Mouse (Mus musculus) hindbrain, embryonic 15.5 days (tissue): ENCODE measurements at regions not wholly inside any gene's neighbourhood (a gene's known extent, or its start where the extent isn't known, plus 50 kb on each side); places are given as distances from the start of the nearest gene placed in this dataset.

Experiments
- ATAC-seq: fragments of 200-750 bp; cut with Nextera tagmentation; 2 replicates; pipeline ENCODE4 v1.8.0; 2017; ENCODE audit warnings: low read depth, moderate number of reproducible peaks, moderate TSS enrichment; ENCODE audit not compliant: low FRiP score
- H3K27ac ChIP-seq: fragments of 300-500 bp; sonication (generic); replicated peaks from 2 replicates; pipeline ENCODE4 v1.5.1; 2015; ENCODE audit warnings: mild to moderate bottlenecking, inconsistent platforms
- H3K27me3 ChIP-seq: fragments of 300-500 bp; sonication (generic); 2 replicates; pipeline ENCODE4 v1.6.1; 2015; ENCODE audit warnings: control low read depth, inconsistent platforms
- H3K36me3 ChIP-seq: fragments of 300-500 bp; sonication (generic); 2 replicates; pipeline ENCODE4 v1.6.1; 2015; ENCODE audit warnings: control low read depth, inconsistent platforms
- H3K4me1 ChIP-seq: fragments of 300-500 bp; sonication (generic); replicated peaks from 2 replicates; pipeline ENCODE4 v1.6.1; 2015; ENCODE audit warnings: control low read depth, inconsistent platforms
- H3K4me2 ChIP-seq: fragments of 300-500 bp; sonication (generic); 2 replicates; pipeline ENCODE4 v1.6.1; 2015; ENCODE audit warnings: moderate library complexity, mild to moderate bottlenecking, inconsistent platforms
- H3K4me3 ChIP-seq: fragments of 300-500 bp; sonication (generic); 2 replicates; pipeline ENCODE4 v1.5.1; 2015; ENCODE audit warnings: mild to moderate bottlenecking, inconsistent platforms
- H3K9ac ChIP-seq: fragments of 300-500 bp; sonication (generic); 2 replicates; pipeline ENCODE4 v1.6.1; 2015; ENCODE audit warnings: inconsistent platforms
- H3K9me3 ChIP-seq: fragments of 300-500 bp; sonication (generic); 2 replicates; pipeline ENCODE4 v1.6.1; 2016; ENCODE audit warnings: control low read depth, inconsistent platforms
- WGBS: fragments of 180-500 bp; shearing (Covaris S2); methylation state at CpG from one replicate; pipeline ENCODE4 v1.1.7; 2015; 5-methylcytosine and 5-hydroxymethylcytosine counted together

DNA sequence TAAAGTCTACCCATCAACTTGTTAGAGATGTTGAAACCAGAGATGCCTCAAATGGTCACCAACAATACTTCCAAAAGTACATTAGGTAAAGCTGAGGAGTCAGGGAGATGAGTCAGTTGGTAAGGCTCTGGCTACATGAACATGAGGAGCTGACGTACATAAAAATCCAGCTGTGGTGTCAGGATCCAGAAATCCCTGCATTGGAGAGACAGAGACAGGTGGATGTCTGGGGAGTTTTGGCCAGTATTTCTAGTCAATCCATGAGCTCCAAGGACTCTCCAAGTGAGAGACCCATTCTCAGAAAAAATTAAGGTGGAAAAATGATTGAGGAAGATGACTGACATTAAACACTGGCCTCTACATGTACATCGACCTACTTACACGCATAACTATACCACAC, 244.8 kb upstream of the Adgrl2 start:
- H3K36me3 ChIP-seq = no peaks in the 10 kb centered on the region
- ATAC-seq = no peak
- no peak overlapping the region for H3K9ac ChIP-seq

DNA sequence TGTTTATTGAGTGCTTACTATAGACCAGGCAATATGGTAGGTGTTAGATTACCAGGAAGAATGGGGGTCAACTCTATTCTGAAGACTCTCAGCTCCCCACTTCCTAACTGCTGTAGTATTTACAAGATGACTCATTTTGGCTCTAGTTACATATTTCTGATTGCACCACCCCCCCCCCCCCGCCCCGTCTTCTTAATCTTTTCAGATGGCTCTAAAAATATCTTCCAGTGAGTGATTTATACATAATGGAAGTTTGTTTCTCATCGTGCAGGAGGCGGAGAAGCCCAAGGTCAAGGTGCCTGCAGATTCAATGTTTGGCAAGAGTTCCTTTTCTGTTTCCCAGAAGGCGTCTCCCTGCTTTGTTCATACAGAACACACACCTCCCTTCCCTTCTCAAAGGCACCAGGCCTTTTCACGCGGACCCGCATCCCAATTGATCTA, 243.4 kb upstream of the Adgrl2 start:
- no peaks in the 10 kb centered on the region for H3K36me3 ChIP-seq

More for the DNA sequence above, 244.8 kb upstream of the Adgrl2 start:
- no peak overlapping the region for H3K4me2 ChIP-seq
- H3K4me1 ChIP-seq = no peaks in the 10 kb centered on the region
- WGBS = 93% methylated on average over 3 of the region's 3 CpGs
- H3K27me3 ChIP-seq = no peaks in the 10 kb centered on the region
- H3K4me3 ChIP-seq = no peak overlapping the region
- H3K9me3 ChIP-seq = no peaks in the 10 kb centered on the region
- H3K27ac ChIP-seq = no peak overlapping the region

DNA sequence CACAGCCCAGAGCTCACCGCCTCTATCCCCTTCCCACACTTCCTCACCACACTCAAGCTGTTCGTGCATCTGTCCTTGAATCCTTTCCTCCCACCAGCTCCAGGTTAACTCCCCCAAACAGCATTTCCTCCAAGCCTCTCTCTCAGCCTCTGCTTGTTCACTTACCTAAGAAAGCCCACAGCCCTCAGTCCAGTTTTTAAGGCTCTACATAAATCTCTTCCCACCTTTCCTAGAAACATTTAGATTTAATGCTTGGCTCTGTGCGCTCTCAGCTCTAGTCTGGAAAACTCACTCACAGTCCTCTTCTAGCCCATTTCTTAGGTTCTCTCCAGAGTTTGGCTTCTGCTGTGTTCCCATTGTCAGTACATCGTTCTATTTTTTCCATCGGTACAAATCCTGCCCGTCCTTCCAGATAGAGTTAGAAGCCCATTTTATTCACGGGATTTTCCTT, 242.9 kb upstream of the Adgrl2 start:
- H3K4me1 ChIP-seq = no peaks in the 10 kb centered on the region
- no peak overlapping the region for H3K27ac ChIP-seq
- H3K27me3 ChIP-seq = no peaks in the 10 kb centered on the region
- no peak overlapping the region for H3K9ac ChIP-seq
- no peaks in the 10 kb centered on the region for H3K9me3 ChIP-seq
- H3K36me3 ChIP-seq = no peaks in the 10 kb centered on the region
- H3K4me2 ChIP-seq = no peak overlapping the region
- no peak overlapping the region for H3K4me3 ChIP-seq
- no peak for ATAC-seq
- WGBS = 87% methylated on average over 7 of the region's 7 CpGs

More for the DNA sequence above, 243.4 kb upstream of the Adgrl2 start:
- 75% methylated on average over 8 of the region's 8 CpGs for WGBS
- Histone ChIP-seq H3K27me3 (no peaks in the 10 kb centered on the region), H3K4me3 (no peak overlapping the region), H3K27ac (no peak overlapping the region), H3K4me1 (no peaks in the 10 kb centered on the region), H3K9ac (no peak overlapping the region), H3K4me2 (no peak overlapping the region), H3K9me3 (no peaks in the 10 kb centered on the region)
- ATAC-seq = no peak

DNA sequence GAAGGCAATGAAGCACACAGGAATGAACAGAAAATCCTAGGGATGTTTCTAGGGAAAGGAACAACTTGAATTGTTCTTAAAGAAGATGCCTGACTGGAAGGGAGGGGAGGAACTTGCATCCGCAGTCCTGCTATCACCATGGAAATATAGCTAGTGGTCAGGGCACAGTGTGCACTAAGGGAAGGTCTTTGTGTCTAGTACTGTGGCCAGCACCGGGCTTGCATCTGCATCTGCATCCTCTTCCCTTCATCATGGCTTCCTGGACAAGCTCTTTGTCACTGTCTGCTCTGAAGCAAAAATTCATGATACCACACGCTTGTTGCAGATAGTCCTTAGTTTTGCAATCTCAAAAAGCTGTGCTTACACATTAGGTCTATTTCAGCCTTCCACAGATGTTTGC, 241.0 kb upstream of the Adgrl2 start:
- WGBS = 89% methylated on average over 3 of the region's 3 CpGs
- H3K4me1 ChIP-seq = no peaks in the 10 kb centered on the region
- H3K9ac ChIP-seq = no peak overlapping the region
- H3K4me3 ChIP-seq = no peak overlapping the region
- H3K36me3 ChIP-seq = no peaks in the 10 kb centered on the region
- H3K27me3 ChIP-seq = no peaks in the 10 kb centered on the region
- H3K4me2 ChIP-seq = no peak overlapping the region
- H3K27ac ChIP-seq = no peak overlapping the region
- ATAC-seq = no peak
- H3K9me3 ChIP-seq = no peaks in the 10 kb centered on the region

DNA sequence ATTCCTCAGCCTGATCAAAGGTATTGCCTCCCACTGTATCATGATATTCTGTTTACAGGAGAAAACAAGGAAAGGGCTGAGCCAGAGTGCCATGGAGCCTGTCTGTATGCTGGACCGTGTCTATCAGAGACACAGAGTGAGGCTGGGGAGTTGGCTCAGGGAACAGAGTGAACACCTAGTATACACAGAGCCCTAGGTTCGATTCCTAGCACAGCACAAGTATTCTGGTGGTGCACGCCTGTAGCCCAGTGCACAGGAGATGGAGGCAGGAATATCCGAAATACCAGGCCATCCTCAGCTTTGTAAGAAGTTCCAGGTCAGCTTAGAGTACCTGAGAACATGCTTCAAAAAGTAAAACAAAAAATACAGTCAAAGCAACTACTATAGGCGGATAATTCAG, 237.2 kb upstream of the Adgrl2 start:
- Histone ChIP-seq H3K27me3 (no peaks in the 10 kb centered on the region), H3K4me1 (no peaks in the 10 kb centered on the region), H3K27ac (no peak overlapping the region), H3K36me3 (no peaks in the 10 kb centered on the region), H3K9ac (no peak overlapping the region), H3K4me2 (no peak overlapping the region), H3K4me3 (no peak overlapping the region), H3K9me3 (no peaks in the 10 kb centered on the region)
- ATAC-seq = no peak
- 91% methylated on average over 5 of the region's 5 CpGs for WGBS

DNA sequence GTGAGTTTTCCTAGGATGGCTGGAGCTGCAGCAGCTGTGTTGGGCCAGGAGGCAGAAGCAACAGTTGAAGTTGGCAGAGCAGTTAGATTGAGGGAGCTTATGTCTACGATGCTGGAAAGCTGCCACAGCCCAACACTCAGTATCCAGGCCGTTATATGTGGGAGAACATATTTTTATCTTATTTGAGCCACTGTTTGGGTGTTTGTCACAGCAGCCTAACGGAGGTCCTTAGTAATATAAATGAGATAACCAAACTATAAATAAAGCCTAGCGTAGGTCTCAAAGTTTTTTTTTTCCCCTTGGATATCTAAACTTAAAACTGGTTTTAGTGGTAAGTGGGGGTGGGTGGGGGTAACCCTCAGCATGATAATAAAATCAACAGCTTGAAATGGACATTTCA, 236.4 kb upstream of the Adgrl2 start:
- no peak overlapping the region for H3K27ac ChIP-seq
- H3K9me3 ChIP-seq = no peaks in the 10 kb centered on the region
- H3K4me3 ChIP-seq = no peak overlapping the region
- no peaks in the 10 kb centered on the region for H3K36me3 ChIP-seq
- H3K4me2 ChIP-seq = no peak overlapping the region
- no peak overlapping the region for H3K9ac ChIP-seq
- no peaks in the 10 kb centered on the region for H3K4me1 ChIP-seq
- 88% methylated on average over 4 of the region's 4 CpGs for WGBS
- no peaks in the 10 kb centered on the region for H3K27me3 ChIP-seq
- ATAC-seq = no peak

DNA sequence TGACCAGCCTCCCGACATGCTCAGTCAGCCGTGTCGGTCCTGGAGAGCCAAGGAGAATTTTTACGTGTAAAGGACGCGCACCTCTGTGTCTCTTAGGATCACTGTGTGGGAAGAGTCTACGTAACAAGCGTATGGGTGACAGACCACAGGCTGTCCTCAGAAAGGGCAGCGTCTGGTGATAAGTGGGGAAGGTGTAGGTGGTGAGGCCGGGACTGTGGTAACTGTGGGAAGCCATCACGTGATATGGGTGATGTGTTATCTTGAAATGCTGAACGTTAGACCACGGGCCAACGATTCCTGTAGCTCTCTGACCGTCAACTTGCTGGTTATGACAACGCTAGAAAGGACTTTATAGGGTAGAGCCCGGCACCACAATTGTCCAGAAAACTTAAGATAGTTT, 235.3 kb upstream of the Adgrl2 start:
- Histone ChIP-seq H3K27ac (no peak overlapping the region), H3K27me3 (no peaks in the 10 kb centered on the region), H3K9me3 (no peaks in the 10 kb centered on the region), H3K4me1 (no peaks in the 10 kb centered on the region), H3K4me2 (no peak overlapping the region), H3K9ac (no peak overlapping the region), H3K36me3 (no peaks in the 10 kb centered on the region), H3K4me3 (no peak overlapping the region)
- WGBS = 78% methylated on average over 17 of the region's 17 CpGs
- no peak for ATAC-seq

DNA sequence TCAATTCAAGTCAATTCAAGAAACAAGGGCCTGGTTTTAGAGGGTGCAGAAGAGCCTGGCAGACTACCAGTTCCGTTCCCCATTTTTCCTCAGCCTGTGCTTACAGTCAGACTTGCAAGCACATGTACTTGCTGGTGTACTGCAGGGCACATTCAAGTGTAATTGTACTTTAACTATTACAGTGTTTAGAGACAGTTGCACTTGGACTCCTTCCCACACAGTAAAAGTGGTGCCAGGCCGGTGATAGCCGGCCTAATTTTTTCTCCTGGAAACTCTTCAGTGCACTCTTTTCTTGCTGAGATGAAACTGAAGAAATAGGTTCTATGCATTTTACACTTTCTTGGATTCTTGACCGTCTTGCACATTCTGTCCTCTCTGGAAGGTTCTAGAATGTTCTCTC, 233.9 kb upstream of the Adgrl2 start:
- no peak overlapping the region for H3K4me3 ChIP-seq
- no peaks in the 10 kb centered on the region; the same call in 1 of the 2 replicates for H3K4me1 ChIP-seq
- H3K36me3 ChIP-seq = no peaks in the 10 kb centered on the region
- H3K27ac ChIP-seq = no peak overlapping the region
- no peak for ATAC-seq
- no peaks in the 10 kb centered on the region for H3K9me3 ChIP-seq
- no peak overlapping the region for H3K9ac ChIP-seq
- H3K4me2 ChIP-seq = no peak overlapping the region
- 77% methylated on average over 4 of the region's 4 CpGs for WGBS
- no peaks in the 10 kb centered on the region for H3K27me3 ChIP-seq

DNA sequence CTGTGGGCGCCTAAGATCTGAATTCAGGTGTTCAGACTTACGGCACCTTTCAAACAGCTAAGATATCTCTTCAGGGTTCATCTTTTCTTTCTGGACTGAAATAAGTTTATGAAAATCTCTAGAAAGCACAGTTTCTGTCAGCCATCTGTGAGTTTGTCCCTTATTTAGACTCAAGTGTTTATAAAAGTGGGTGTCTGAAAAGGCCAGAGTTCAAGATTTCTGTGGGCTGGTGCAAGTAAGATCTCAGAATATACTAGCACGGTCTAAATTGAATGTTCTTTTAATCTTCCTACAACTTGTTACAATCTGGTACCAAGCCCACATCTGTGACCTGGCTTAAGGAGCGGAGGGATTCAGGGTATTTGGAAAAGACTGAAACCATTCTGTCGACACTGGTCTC, 233.4 kb upstream of the Adgrl2 start:
- H3K4me1 ChIP-seq = no peaks in the 10 kb centered on the region; the same call in 1 of the 2 replicates
- no peak overlapping the region for H3K27ac ChIP-seq
- H3K4me2 ChIP-seq = no peak overlapping the region
- no peak overlapping the region for H3K4me3 ChIP-seq
- H3K27me3 ChIP-seq = no peaks in the 10 kb centered on the region
- no peaks in the 10 kb centered on the region for H3K9me3 ChIP-seq
- H3K36me3 ChIP-seq = no peaks in the 10 kb centered on the region
- no peak overlapping the region for H3K9ac ChIP-seq
- no peak for ATAC-seq
- 93% methylated on average over 5 of the region's 5 CpGs for WGBS

DNA sequence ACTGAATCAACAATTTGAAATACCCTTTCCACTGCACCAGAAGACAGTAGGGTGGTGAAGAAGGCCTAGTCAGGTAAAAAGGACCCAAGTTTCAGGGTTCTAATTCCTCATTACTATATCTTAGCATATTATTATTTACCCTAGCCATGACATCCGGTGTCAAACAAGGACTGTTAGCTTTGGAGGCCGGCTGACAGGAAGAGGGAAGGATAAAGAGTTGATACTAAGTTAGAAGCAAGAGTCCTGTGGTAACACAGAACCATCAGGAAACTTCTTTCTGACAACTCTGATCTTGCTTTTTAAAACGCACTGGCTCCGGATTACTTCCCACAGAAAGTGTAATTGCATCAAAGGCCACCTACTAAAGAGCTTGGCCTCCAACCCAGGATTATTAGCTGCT, 230.6 kb upstream of the Adgrl2 start:
- Histone ChIP-seq H3K9ac (no peak overlapping the region), H3K27me3 (no peaks in the 10 kb centered on the region), H3K36me3 (no peaks in the 10 kb centered on the region), H3K4me3 (no peak overlapping the region), H3K27ac (no peak overlapping the region), H3K4me2 (no peak overlapping the region), H3K4me1 (no peaks in the 10 kb centered on the region; the same call in 1 of the 2 replicates), H3K9me3 (no peaks in the 10 kb centered on the region)
- WGBS = 79% methylated on average over 4 of the region's 4 CpGs
- ATAC-seq = no peak

DNA sequence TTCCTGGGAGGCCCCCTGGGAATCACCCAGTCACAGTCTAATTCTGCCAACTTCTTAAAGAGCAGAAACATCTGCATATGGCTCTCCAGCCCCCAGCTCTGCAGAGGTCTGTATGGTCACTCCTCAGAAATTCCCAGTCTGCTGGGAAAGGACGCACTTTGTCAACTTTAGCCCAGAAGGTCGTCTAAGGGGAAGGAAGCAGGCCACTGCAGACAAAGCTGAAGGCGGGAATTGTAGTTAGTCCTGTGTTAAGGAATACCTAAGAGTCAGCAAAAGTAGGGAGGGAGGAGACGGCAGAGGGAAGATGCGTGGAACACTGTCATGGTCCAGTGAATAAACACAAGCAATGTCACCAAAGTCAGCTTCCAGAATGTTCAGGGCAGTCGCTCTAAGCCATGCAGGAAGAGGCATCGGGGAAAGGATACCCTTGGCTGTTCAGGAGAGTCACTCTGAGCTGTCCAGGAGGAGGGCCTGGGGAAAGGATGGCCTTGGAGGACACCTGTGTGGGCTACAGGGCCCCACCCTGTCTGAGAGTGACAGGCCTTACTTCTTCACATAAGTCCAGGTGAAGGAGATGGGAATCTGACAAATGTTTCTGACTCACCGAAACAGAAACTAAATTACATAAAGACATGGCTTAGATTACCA, 230.1 kb upstream of the Adgrl2 start:
- ATAC-seq = peak; percentile 59; the same call in 1 of the 2 replicates
- H3K4me2 ChIP-seq = no peak overlapping the region
- H3K9ac ChIP-seq = no peak overlapping the region
- H3K4me1 ChIP-seq = no peaks in the 10 kb centered on the region; the same call in 1 of the 2 replicates
- H3K36me3 ChIP-seq = no peaks in the 10 kb centered on the region
- H3K9me3 ChIP-seq = no peaks in the 10 kb centered on the region
- H3K4me3 ChIP-seq = no peak overlapping the region
- 46% methylated on average over 8 of the region's 8 CpGs for WGBS
- no peaks in the 10 kb centered on the region for H3K27me3 ChIP-seq
- H3K27ac ChIP-seq = no peak overlapping the region

DNA sequence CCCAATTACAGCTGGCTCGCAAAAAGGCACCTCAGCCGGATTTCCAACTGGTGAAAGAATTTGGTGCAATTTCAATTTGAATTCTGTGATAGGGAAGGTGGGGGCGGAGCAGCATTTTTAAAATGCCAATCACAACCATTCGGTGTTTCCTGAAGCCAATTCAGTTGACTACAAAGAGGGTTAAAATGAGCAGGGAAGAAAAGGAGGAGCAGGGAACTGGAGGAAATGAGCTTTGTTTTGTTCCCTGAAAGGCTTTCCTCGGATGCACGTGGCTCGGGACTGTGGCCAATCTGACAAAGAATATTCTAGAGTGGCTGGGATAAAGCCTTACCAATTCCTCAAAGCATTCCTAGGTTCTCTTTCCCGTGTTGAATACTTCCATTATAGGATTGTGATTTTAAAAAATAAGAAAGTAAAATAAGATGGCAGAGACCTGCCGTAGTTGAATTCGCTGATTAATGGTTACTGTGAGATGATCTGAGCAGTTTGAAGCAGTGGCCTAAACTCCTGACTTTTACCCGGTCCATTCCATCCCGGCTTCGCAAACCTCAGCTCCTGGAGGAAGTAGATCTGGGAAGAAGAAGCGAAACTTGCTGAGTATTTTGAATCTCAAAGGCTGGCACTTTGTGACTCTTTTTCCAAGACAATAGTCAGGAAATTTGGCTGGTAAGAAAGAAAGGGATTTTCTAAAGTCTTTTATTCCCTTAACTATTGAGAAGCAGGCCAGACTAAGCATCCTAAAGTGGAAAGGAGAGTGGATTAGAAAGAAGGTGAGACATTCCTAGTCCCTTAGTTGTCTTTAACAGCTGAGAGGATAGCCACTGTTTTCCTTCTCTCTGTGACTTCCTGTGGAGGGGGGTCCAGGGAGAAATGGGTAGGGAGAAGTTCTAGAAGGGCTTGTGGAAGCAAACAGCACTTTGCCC, 229.3 kb upstream of the Adgrl2 start:
- H3K4me3 ChIP-seq = no peak overlapping the region
- no peaks in the 10 kb centered on the region for H3K9me3 ChIP-seq
- no peak overlapping the region for H3K4me2 ChIP-seq
- no peaks in the 10 kb centered on the region; the same call in 1 of the 2 replicates for H3K4me1 ChIP-seq
- 37% methylated on average over 14 of the region's 14 CpGs for WGBS
- H3K9ac ChIP-seq = no peak overlapping the region
- no peaks in the 10 kb centered on the region for H3K27me3 ChIP-seq
- no peak overlapping the region for H3K27ac ChIP-seq
- no peak for ATAC-seq
- H3K36me3 ChIP-seq = no peaks in the 10 kb centered on the region
